In the genomic region with DNA sequence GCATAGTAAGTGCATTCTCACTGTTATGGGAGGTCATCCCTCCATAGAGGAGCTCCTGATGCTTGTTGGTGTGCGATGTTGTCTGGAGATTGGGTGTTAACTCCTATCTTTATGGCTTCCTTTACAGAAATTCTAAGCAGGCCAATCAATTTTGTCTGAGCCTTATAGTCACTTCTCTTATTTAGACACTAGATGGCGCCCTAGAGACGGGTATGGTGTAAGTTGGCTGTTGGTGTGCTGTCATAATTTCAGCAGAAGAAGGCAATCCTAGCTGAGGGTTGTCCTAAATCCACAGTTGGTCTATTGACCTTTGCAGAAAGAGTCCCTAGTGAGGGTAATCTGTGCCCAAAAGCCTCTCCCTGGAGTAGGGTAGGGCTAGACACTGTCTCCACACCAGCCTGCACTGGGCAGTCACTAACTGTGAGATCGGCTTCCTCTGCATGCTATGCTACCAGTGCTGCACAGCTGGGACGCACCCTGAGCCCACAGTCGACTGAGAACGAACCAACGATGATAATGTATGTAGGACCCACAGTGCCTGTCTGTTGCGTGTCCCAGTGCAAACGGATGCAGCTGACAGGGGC, we compare ENCODE assay signal across 10 mouse cellular contexts. TPM values are rescaled to one million over a fixed set of nuclear protein-coding genes. Genes with fewer than 3 reads are reported as not detected.
DNase-seq lines count a peak whose midpoint lies in the region; ATAC-seq and TF ChIP-seq lines count a peak whose summit lies in the region.
"Had no signal": no experiment of that assay in that cellular context is flagged by ENCODE, and none has a peak within 500 bp of the region (broad histone marks: within the 10 kb centered on the region; RNA-seq: fewer than 3 reads in every experiment).

No protein-coding gene starts in this region.

- H3K27me3 ChIP-seq in cerebellum, adult 2 months (ENCODE audit: control insufficient read depth, insufficient read depth, low read length), result no peaks in the 10 kb centered on the region
- H3K27me3 ChIP-seq in limb, embryonic 11.5 days (ENCODE audit: control insufficient read depth, insufficient read depth, low read length), result no peaks in the 10 kb centered on the region
- H3K27me3 ChIP-seq in limb, embryonic 10.5 days (ENCODE audit: low read depth, poor library complexity, severe bottlenecking), result no peaks in the 10 kb centered on the region
- no peaks in the 10 kb centered on the region for H3K27me3 ChIP-seq in midbrain, embryonic 14.5 days (ENCODE audit: control insufficient read depth, insufficient read depth, low read length)

- no peak overlapping the region for H3K4me2 ChIP-seq in limb, embryonic 11.5 days (ENCODE audit: low read depth, severe bottlenecking)
- H3K4me2 ChIP-seq in midbrain, embryonic 14.5 days (ENCODE audit: low read length), result no peak overlapping the region

- no peaks in the 10 kb centered on the region for H3K9me3 ChIP-seq in limb, embryonic 11.5 days (ENCODE audit: control insufficient read depth, low read length)
- no peaks in the 10 kb centered on the region for H3K9me3 ChIP-seq in limb, embryonic 10.5 days (replicated peaks)
- no peaks in the 10 kb centered on the region for H3K9me3 ChIP-seq in midbrain, embryonic 14.5 days (ENCODE audit: control insufficient read depth, low read length)

- no peak overlapping the region for H3K4me3 ChIP-seq in cerebellum, adult 2 months (replicated peaks; ENCODE audit: insufficient read depth, low read depth, low read length)
- H3K4me3 ChIP-seq in limb, embryonic 11.5 days (ENCODE audit: low read depth, low read length), result no peak overlapping the region
- no peak overlapping the region for H3K4me3 ChIP-seq in limb, embryonic 10.5 days
- no peak overlapping the region for H3K4me3 ChIP-seq in cortical plate, adult 2 months (ENCODE audit: insufficient read depth, low read length)
- H3K4me3 ChIP-seq in midbrain, embryonic 14.5 days (replicated peaks; ENCODE audit: low read depth, low read length), result no peak overlapping the region

- H3K4me1 ChIP-seq in cerebellum, adult 2 months (ENCODE audit: control insufficient read depth, insufficient read depth, low read length), result no peaks in the 10 kb centered on the region
- H3K4me1 ChIP-seq in limb, embryonic 11.5 days (ENCODE audit: control insufficient read depth, insufficient read depth, low read length), result no peaks in the 10 kb centered on the region
- H3K4me1 ChIP-seq in limb, embryonic 10.5 days, result no peaks in the 10 kb centered on the region
- H3K4me1 ChIP-seq in cortical plate, adult 2 months (ENCODE audit: control insufficient read depth, insufficient read depth, low read length), result no peaks in the 10 kb centered on the region
- no peaks in the 10 kb centered on the region for H3K4me1 ChIP-seq in midbrain, embryonic 14.5 days (ENCODE audit: control insufficient read depth, insufficient read depth, low read length)

- 54% methylated on average over 10 of the region's 10 CpGs for WGBS in cerebellum, adult 2 months
- WGBS in limb, embryonic 11.5 days, result 53% methylated on average over 10 of the region's 10 CpGs
- 44% methylated on average over 10 of the region's 10 CpGs for WGBS in limb, embryonic 10.5 days
- WGBS in midbrain, embryonic 14.5 days, result 50% methylated on average over 10 of the region's 10 CpGs

- no peak overlapping the region for H3K27ac ChIP-seq in cerebellum, adult 2 months (ENCODE audit: insufficient read depth, low read length)
- H3K27ac ChIP-seq in limb, embryonic 11.5 days (replicated peaks; ENCODE audit: low read depth, low read length), result no peak overlapping the region
- no peak overlapping the region for H3K27ac ChIP-seq in limb, embryonic 10.5 days
- no peak overlapping the region for H3K27ac ChIP-seq in cortical plate, adult 2 months (ENCODE audit: insufficient read depth, low read length)
- no peak overlapping the region for H3K27ac ChIP-seq in midbrain, embryonic 14.5 days (replicated peaks; ENCODE audit: low read depth, low read length)

- H3K36me3 ChIP-seq in limb, embryonic 11.5 days (ENCODE audit: control insufficient read depth, insufficient read depth, low read length), result no peaks in the 10 kb centered on the region
- no peaks in the 10 kb centered on the region for H3K36me3 ChIP-seq in limb, embryonic 10.5 days
- H3K36me3 ChIP-seq in midbrain, embryonic 14.5 days (ENCODE audit: control insufficient read depth, insufficient read depth, low read length), result no peaks in the 10 kb centered on the region

- peak in 1 of 2 experiments; percentile 7 for DNase-seq in cerebellum, adult 2 months
- DNase-seq in limb, embryonic 11.5 days (ENCODE audit: low spot score), result no peak
- no peak for DNase-seq in limb, embryonic 10.5 days (ENCODE audit: low spot score)
- DNase-seq in midbrain, embryonic 14.5 days, result peak; percentile 76
- no peak for DNase-seq in ovary, adult 18-20 months (ENCODE audit: low spot score)
- DNase-seq in urinary bladder, postnatal 14 days (ENCODE audit: low spot score), result no peak
- DNase-seq: kidney, postnatal 4 days had no signal

- no peak overlapping the region for H3K9ac ChIP-seq in limb, embryonic 11.5 days (ENCODE audit: low read length)
- H3K9ac ChIP-seq in midbrain, embryonic 14.5 days (replicated peaks; ENCODE audit: low read length), result no peak overlapping the region

- no peak for TF ChIP-seq POLR2A in cerebellum, adult 2 months (IDR thresholded peaks at IDR 0.05; ENCODE audit: borderline replicate concordance, insufficient read depth, low read length)
- TF ChIP-seq POLR2A in cortical plate, adult 2 months (IDR thresholded peaks at IDR 0.05; ENCODE audit: extremely low read depth, insufficient read depth, low read length), result no peak

- TF ChIP-seq CTCF in cerebellum, adult 2 months (IDR thresholded peaks at IDR 0.05; ENCODE audit: borderline replicate concordance, insufficient read depth, low read depth, low read length), result peak; percentile 31; the same call in 1 of the 2 replicates
- TF ChIP-seq CTCF in cortical plate, adult 2 months (IDR thresholded peaks at IDR 0.05; ENCODE audit: extremely low read depth, insufficient read depth, low read length), result peak; percentile 52; the same call in 1 of the 2 replicates

- ATAC-seq in cerebellum, adult (ENCODE audit: insufficient number of reproducible peaks, low FRiP score, low TSS enrichment), result no peak
- ATAC-seq in limb, embryonic 11.5 days (ENCODE audit: insufficient number of reproducible peaks, low FRiP score, low TSS enrichment, low read depth), result 0 out of 2 replicates have a peak, but pooled peaks have one; percentile 26
- ATAC-seq in midbrain, embryonic 14.5 days (ENCODE audit: low FRiP score, low TSS enrichment), result no peak

RNA-seq across cellular contexts. Expression of a gene that starts 18.0 kb away (rescaled TPM):
- 4.2 and 5.2 TPM in 2 replicates for polyA plus RNA-seq in cerebellum, adult 2 months (2012; rRNA removed)
- 0.16 TPM in 1 of 2 replicates, not detected in the other for polyA plus RNA-seq in limb, embryonic 11.5 days (2014; fragmentation: Nextera tagmentation; extraction: Ambion mirVana)
- not detected in 2 replicates for polyA plus RNA-seq in limb, embryonic 10.5 days (2016; fragmentation: Nextera tagmentation; extraction: Ambion mirVana)
- 34.4 and 39.7 TPM in 2 replicates for polyA plus RNA-seq in cortical plate, adult 2 months (2012; rRNA removed)
- 10.9 and 15.4 TPM in 2 replicates for polyA plus RNA-seq in midbrain, embryonic 14.5 days (2014; fragmentation: Nextera tagmentation; extraction: Ambion mirVana)
- polyA plus RNA-seq: C2C12 had no signal
